Mouse (Mus musculus): ENCODE measurements around the gene Sgcd.

DNA sequence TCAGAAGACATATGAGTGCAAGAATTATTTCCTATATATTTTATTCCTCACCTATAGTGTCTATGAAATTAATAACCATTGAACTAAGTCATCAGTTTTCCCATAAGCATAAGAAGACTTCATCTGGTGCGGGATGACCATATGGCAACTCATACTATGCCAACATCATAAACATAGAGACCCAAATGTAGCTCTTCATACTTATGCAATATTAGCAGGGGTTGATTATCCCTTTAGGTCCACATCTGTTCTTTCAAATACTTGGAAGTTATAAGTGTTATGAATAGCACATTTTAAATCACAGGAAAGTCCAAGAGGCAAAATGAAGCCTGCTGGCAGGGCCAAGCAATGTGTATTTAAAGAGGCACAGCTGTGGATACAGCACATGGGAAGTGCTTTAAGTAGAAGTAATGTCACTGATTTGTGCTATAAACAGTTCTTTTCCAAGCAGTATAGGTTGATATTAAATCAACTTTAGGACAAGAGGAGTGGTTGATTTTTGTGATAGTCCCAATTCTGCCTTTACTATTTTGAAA, 690.9 kb downstream of the Sgcd start:
- TF ChIP-seq CTCF (IDR thresholded peaks at IDR 0.05; ENCODE audit: borderline replicate concordance, insufficient read depth, low read length) (no peak), POLR2A (IDR thresholded peaks at IDR 0.05; ENCODE audit: low read depth, low read length) (no peak)
